Mouse (Mus musculus) neural tube, embryonic 10.5 days (tissue): Measurements from ENCODE around the gene Urgcp.

Source experiments
- DNase-seq: peaks from one replicate; pipeline ENCODE4 v3.0.0-alpha.2; 2017; ENCODE audit warnings: low spot score; ENCODE audit errors: extremely low spot score

The Urgcp gene

GRCm38 (mm10) chr11:5715630-5716105, 46.5 kb downstream of the Urgcp start, which contains the start of gene Mrps24:
TSS of gene Mrps24 (minus strand) at chr11:5715680.
- no peak for DNase-seq

GRCm38 (mm10) chr11:5715179-5715578, 47.0 kb downstream of the Urgcp start:
- no peak for DNase-seq

GRCm38 (mm10) chr11:5707530-5708353, 54.4 kb downstream of the Urgcp start:
- DNase-seq = peak; percentile 96

- DNase-seq = no peak
Measured at GRCm38 (mm10) chr11:5706874-5707529, 55.2 kb downstream of the Urgcp start.

- DNase-seq = no peak
Measured at GRCm38 (mm10) chr11:5705972-5706371, 56.2 kb downstream of the Urgcp start.

GRCm38 (mm10) chr11:5703341-5703740, 58.8 kb downstream of the Urgcp start:
- DNase-seq = no peak

GRCm38 (mm10) chr11:5702957-5703332, 59.2 kb downstream of the Urgcp start:
- DNase-seq = no peak

GRCm38 (mm10) chr11:5702271-5702956, 59.8 kb downstream of the Urgcp start:
- no peak for DNase-seq

GRCm38 (mm10) chr11:5701821-5702220, 60.4 kb downstream of the Urgcp start:
- DNase-seq = no peak

GRCm38 (mm10) chr11:5701300-5701699, 60.9 kb downstream of the Urgcp start:
- DNase-seq = no peak

- DNase-seq = no peak
Measured at GRCm38 (mm10) chr11:5700808-5701207, 61.4 kb downstream of the Urgcp start.

- peak; percentile 34 for DNase-seq
Measured at GRCm38 (mm10) chr11:5691775-5692174, 70.4 kb downstream of the Urgcp start.

GRCm38 (mm10) chr11:5684283-5684682, 77.9 kb downstream of the Urgcp start:
- no peak for DNase-seq

- DNase-seq = no peak
Measured at GRCm38 (mm10) chr11:5682541-5682940, 79.6 kb downstream of the Urgcp start.
